Mouse (Mus musculus): ENCODE measurements around the gene Vash2. TPM values are rescaled to one million over a fixed set of nuclear protein-coding genes. Genes with fewer than 3 reads are reported as not detected.
A peak's percentile ranks its signal among the peaks of the same experiment; 100 is the strongest.

Gene Vash2
- total and polyA plus RNA-seq, 3 experiments: 0.04 to 0.17 (median 0.16) TPM

GRCm38 (mm10) chr1:190944109-190944760 lies 34.9 kb downstream of the Vash2 start:
- Histone ChIP-seq H3K4me3 (replicated peaks in 1 of 3; ENCODE audit: low read depth in 2 of 3, low read length in 2 of 3, poor library complexity in 1 of 3) (no peak overlapping the region), H3K4me2 (ENCODE audit: insufficient read depth, low read depth, poor library complexity, severe bottlenecking) (no peak overlapping the region), H3K27me3 (replicated peaks) (no peaks in the 10 kb centered on the region), H3K27ac (ENCODE audit: insufficient read depth, low read depth) (no peak overlapping the region), H3K79me2 (replicated peaks; ENCODE audit: control insufficient read depth, extremely low read depth, insufficient read depth, poor library complexity, severe bottlenecking) (no peaks in the 10 kb centered on the region), H3K9me3 (replicated peaks; ENCODE audit: low read length) (no peaks in the 10 kb centered on the region), H3K9ac (ENCODE audit: insufficient read depth, low read depth) (no peak overlapping the region), H3K4me1 (ENCODE audit: control insufficient read depth in 1 of 2, insufficient read depth in 2 of 2) (no peaks in the 10 kb centered on the region), H3K36me3 (replicated peaks in 1 of 2; ENCODE audit: control insufficient read depth in 1 of 2, insufficient read depth in 1 of 2, low read length in 1 of 2) (peaks cover 51 to 86% of the 10 kb centered on the region in 2 experiments)
- peak; percentile 82 for DNase-seq (ENCODE audit: extremely low read depth)
- dilution Hi-C loops (cut with MboI; ENCODE audit: extremely low pct_ligation_motif_present, extremely low pct_unique_long_range_greater_than_20kb, low sequenced_read_pairs) (no loop called here), in situ Hi-C loops (cut with MboI; ENCODE audit: low pct_ligation_motif_present, low pct_unique_long_range_greater_than_20kb, low sequenced_read_pairs) (loop anchor here (5.0 kb wide), 1 partner anchor 143 kb away; no protein-coding TSS in a partner anchor)
- TF ChIP-seq UBTF (IDR thresholded peaks at IDR 0.05; ENCODE audit: low read depth, low read length) (no peak), MYC (IDR thresholded peaks at IDR 0.05; ENCODE audit: low read depth, low read length) (peak; percentile 82), ETS1 (conservative IDR thresholded peaks at IDR 0.05; ENCODE audit: low read depth, low read length) (no peak), MAX (IDR thresholded peaks at IDR 0.05; ENCODE audit: low read length) (0 out of 2 replicates have a peak, but pooled peaks have one; percentile 32), IRF4 (IDR thresholded peaks at IDR 0.05; ENCODE audit: low read depth, low read length) (peak; percentile 50; the same call in 1 of the 2 replicates), NELFE (IDR thresholded peaks at IDR 0.05; ENCODE audit: low read depth, low read length) (no peak), CTCF (conservative IDR thresholded peaks at IDR 0.05 in 1 of 2, IDR thresholded peaks at IDR 0.05 in 1 of 2; ENCODE audit: low read depth in 2 of 2, low read length in 2 of 2) (peak; percentile 63 to 96), BHLHE40 (IDR thresholded peaks at IDR 0.05; ENCODE audit: low read depth, low read length) (0 out of 2 replicates have a peak, but pooled peaks have one; percentile 23), RAD21 (IDR thresholded peaks at IDR 0.05; ENCODE audit: low read depth, low read length) (peak; percentile 99), POLR2AphosphoS2 (IDR thresholded peaks at IDR 0.05; ENCODE audit: low read depth, low read length) (no peak), ZMIZ1 (IDR thresholded peaks at IDR 0.05; ENCODE audit: low read depth, low read length) (no peak), TCF12 (IDR thresholded peaks at IDR 0.05; ENCODE audit: low read depth, low read length) (no peak), SMC3 (IDR thresholded peaks at IDR 0.05; ENCODE audit: low read depth, low read length) (peak; percentile 93), JUND (conservative IDR thresholded peaks at IDR 0.05; ENCODE audit: low read depth, low read length) (no peak), MXI1 (IDR thresholded peaks at IDR 0.05; ENCODE audit: low read depth, low read length) (no peak), ZNF384 (IDR thresholded peaks at IDR 0.05; ENCODE audit: low read depth, low read length) (no peak), EP300 (IDR thresholded peaks at IDR 0.05; ENCODE audit: low read length) (no peak), ZC3H11A (IDR thresholded peaks at IDR 0.05; ENCODE audit: low read depth, low read length) (peak; percentile 67), SIN3A (IDR thresholded peaks at IDR 0.05; ENCODE audit: low read length) (peak; percentile 13; the same call in 1 of the 2 replicates), JUN (IDR thresholded peaks at IDR 0.05; ENCODE audit: insufficient read depth, low read depth, low read length) (no peak), HCFC1 (IDR thresholded peaks at IDR 0.05; ENCODE audit: low read depth, low read length) (no peak), CHD2 (IDR thresholded peaks at IDR 0.05; ENCODE audit: low read length) (no peak)
